In genomic region chr7:48897539-48898163, GRCm38 (mm10) we compare ENCODE assay signal across 13 mouse cellular contexts. TPM values are rescaled to one million over a fixed set of nuclear protein-coding genes. Genes with fewer than 3 reads are reported as not detected.
DNase-seq lines count a peak whose midpoint lies in the region; ATAC-seq and TF ChIP-seq lines count a peak whose summit lies in the region.
"Had no signal": no experiment of that assay in that cellular context is flagged by ENCODE, and none has a peak within 500 bp of the region (broad histone marks: within the 10 kb centered on the region; RNA-seq: fewer than 3 reads in every experiment).

No protein-coding gene starts in this region.

- no peak overlapping the region for H3K9ac ChIP-seq in hindbrain, embryonic 16.5 days (ENCODE audit: low read depth, low read length)
- no peak overlapping the region for H3K9ac ChIP-seq in forebrain, postnatal 0 days
- no peak overlapping the region for H3K9ac ChIP-seq in midbrain, embryonic 11.5 days (ENCODE audit: low read length)
- H3K9ac ChIP-seq: liver, embryonic 13.5 days had no signal

- H3K36me3 ChIP-seq in hindbrain, embryonic 10.5 days, result no peaks in the 10 kb centered on the region
- no peaks in the 10 kb centered on the region for H3K36me3 ChIP-seq in hindbrain, embryonic 16.5 days (ENCODE audit: control insufficient read depth, insufficient read depth, low read length)
- H3K36me3 ChIP-seq in forebrain, postnatal 0 days (ENCODE audit: insufficient read depth), result no peaks in the 10 kb centered on the region
- H3K36me3 ChIP-seq in midbrain, embryonic 11.5 days (ENCODE audit: control insufficient read depth, insufficient read depth, low read length), result no peaks in the 10 kb centered on the region
- H3K36me3 ChIP-seq: liver, embryonic 13.5 days had no signal

- no peak overlapping the region for H3K4me2 ChIP-seq in hindbrain, embryonic 16.5 days (ENCODE audit: low read length)
- peak overlapping the region; percentile 6; the same call in 1 of the 2 replicates for H3K4me2 ChIP-seq in forebrain, postnatal 0 days (ENCODE audit: low read depth)
- H3K4me2 ChIP-seq in midbrain, embryonic 11.5 days, result no peak overlapping the region
- H3K4me2 ChIP-seq: liver, embryonic 13.5 days had no signal

- intact Hi-C loops in left cerebral cortex, postnatal 4 days (cut with DNase I), result no loop called here

- TF ChIP-seq POLR2A in brain, embryonic 14.5 days (IDR thresholded peaks at IDR 0.05; ENCODE audit: borderline replicate concordance, extremely low read depth, insufficient read depth, insufficient read length, poor library complexity, severe bottlenecking), result no peak

- H3K27me3 ChIP-seq in hindbrain, embryonic 10.5 days (ENCODE audit: insufficient read depth, poor library complexity, severe bottlenecking), result peaks cover 55% of the 10 kb centered on the region
- 0 out of 2 replicates have a peak, but pooled peaks cover 3% of the 10 kb centered on the region for H3K27me3 ChIP-seq in hindbrain, embryonic 16.5 days (replicated peaks; ENCODE audit: control insufficient read depth, insufficient read depth, low read length)
- peaks cover 8% of the 10 kb centered on the region; the same call in 1 of the 2 replicates for H3K27me3 ChIP-seq in forebrain, postnatal 0 days (ENCODE audit: insufficient read depth, low read length)
- H3K27me3 ChIP-seq in midbrain, embryonic 11.5 days (ENCODE audit: control insufficient read depth, insufficient read depth, low read length), result peaks cover 6% of the 10 kb centered on the region; the same call in 1 of the 2 replicates

- no peak for ATAC-seq in hindbrain, embryonic 16.5 days
- no peak for ATAC-seq in forebrain, postnatal 0 days
- 0 out of 2 replicates have a peak, but pooled peaks have one; percentile 1 for ATAC-seq in midbrain, embryonic 11.5 days (ENCODE audit: low FRiP score)

- no peaks in the 10 kb centered on the region for H3K9me3 ChIP-seq in hindbrain, embryonic 10.5 days
- H3K9me3 ChIP-seq in hindbrain, embryonic 16.5 days (ENCODE audit: control insufficient read depth, low read length), result no peaks in the 10 kb centered on the region
- H3K9me3 ChIP-seq in forebrain, postnatal 0 days (ENCODE audit: low read length), result no peaks in the 10 kb centered on the region
- H3K9me3 ChIP-seq in midbrain, embryonic 11.5 days (ENCODE audit: control insufficient read depth, low read length), result no peaks in the 10 kb centered on the region
- H3K9me3 ChIP-seq: liver, embryonic 13.5 days had no signal

- DNase-seq in hindbrain, embryonic 10.5 days (ENCODE audit: low spot score), result peak; percentile 25
- DNase-seq in brain, embryonic 14.5 days (ENCODE audit: low read depth), result peak; percentile 82
- peak; percentile 54 for DNase-seq in forebrain, postnatal 0 days
- DNase-seq in midbrain, embryonic 11.5 days (ENCODE audit: low spot score, missing footprints), result peak; percentile 91
- no peak for DNase-seq in left cerebral cortex, postnatal 4 days
- no peak for DNase-seq in right cerebral cortex, postnatal 36 days (ENCODE audit: low spot score in 2 of 2)
- no peak for DNase-seq in gastrocnemius, adult 18-20 months (ENCODE audit: low spot score)
- DNase-seq: heart, postnatal 14 days; liver, embryonic 13.5 days; right cerebral cortex, postnatal 25 days had no signal

- no peak overlapping the region for H3K4me3 ChIP-seq in hindbrain, embryonic 10.5 days
- H3K4me3 ChIP-seq in hindbrain, embryonic 16.5 days (ENCODE audit: low read length), result no peak overlapping the region
- no peak overlapping the region for H3K4me3 ChIP-seq in forebrain, postnatal 0 days (ENCODE audit: low read depth, low read length)
- no peak overlapping the region for H3K4me3 ChIP-seq in midbrain, embryonic 11.5 days (ENCODE audit: low read depth, low read length)
- H3K4me3 ChIP-seq: erythroblast, embryonic 14.5 days; liver, embryonic 13.5 days had no signal

- peaks cover 71% of the 10 kb centered on the region for H3K4me1 ChIP-seq in hindbrain, embryonic 10.5 days (replicated peaks)
- H3K4me1 ChIP-seq in hindbrain, embryonic 16.5 days (ENCODE audit: control insufficient read depth, insufficient read depth, low read depth, low read length), result peaks cover 9% of the 10 kb centered on the region
- no peaks in the 10 kb centered on the region for H3K4me1 ChIP-seq in forebrain, postnatal 0 days (ENCODE audit: insufficient read depth)
- H3K4me1 ChIP-seq in midbrain, embryonic 11.5 days (ENCODE audit: control insufficient read depth, insufficient read depth, low read length), result peaks cover 12% of the 10 kb centered on the region

- TF ChIP-seq CTCF in brain, embryonic 14.5 days (IDR thresholded peaks at IDR 0.05; ENCODE audit: borderline replicate concordance, extremely low read depth, insufficient read depth, insufficient read length), result no peak
- TF ChIP-seq CTCF in forebrain, postnatal 0 days (IDR thresholded peaks at IDR 0.05; ENCODE audit: low read depth), result no peak

- peak overlapping the region; percentile 74 for H3K27ac ChIP-seq in hindbrain, embryonic 10.5 days
- H3K27ac ChIP-seq in hindbrain, embryonic 16.5 days (ENCODE audit: low read depth, low read length), result no peak overlapping the region
- H3K27ac ChIP-seq in forebrain, postnatal 0 days (ENCODE audit: low read depth, low read length), result no peak overlapping the region
- no peak overlapping the region for H3K27ac ChIP-seq in midbrain, embryonic 11.5 days (ENCODE audit: low read depth, low read length)
- H3K27ac ChIP-seq: liver, embryonic 13.5 days had no signal

- 44% methylated on average over 24 of the region's 24 CpGs for WGBS in hindbrain, embryonic 10.5 days
- 25% methylated on average over 24 of the region's 24 CpGs for WGBS in hindbrain, embryonic 16.5 days
- 12% methylated on average over 24 of the region's 24 CpGs for WGBS in forebrain, postnatal 0 days
- WGBS in midbrain, embryonic 11.5 days, result 52% methylated on average over 24 of the region's 24 CpGs

RNA-seq across cellular contexts. Expression of gene Nav2, which starts 10.9 kb away (rescaled TPM):
- 19.1 and 25.6 TPM in 2 replicates for polyA plus RNA-seq in hindbrain, embryonic 10.5 days (2016; fragmentation: Nextera tagmentation; extraction: Ambion mirVana)
- polyA plus RNA-seq in hindbrain, embryonic 16.5 days (2015; fragmentation: Nextera tagmentation; extraction: Ambion mirVana), result 23.0 and 27.9 TPM in 2 replicates
- 10.1 and 28.3 TPM in 2 replicates for polyA plus RNA-seq in brain, embryonic 14.5 days (2012; rRNA removed)
- 44.0 and 46.9 TPM in 2 replicates for total RNA-seq in forebrain, postnatal 0 days (2014; rRNA removed)
- polyA plus RNA-seq in forebrain, postnatal 0 days (2015; fragmentation: Nextera tagmentation; extraction: Ambion mirVana), result 8.5 and 16.3 TPM in 2 replicates
- polyA plus RNA-seq in midbrain, embryonic 11.5 days (2014; fragmentation: Nextera tagmentation; extraction: Ambion mirVana), result 15.9 and 17.4 TPM in 2 replicates
- total RNA-seq in left cerebral cortex, postnatal 4 days (2021), result 100 to 1,000 TPM; 200 to 220 TPM
- total RNA-seq in gastrocnemius, adult 18-20 months (2021), result 10 to 100 TPM; 35.3 to 35.4 TPM

RNA-seq across cellular contexts. Expression of gene E2f8, which starts 16.3 kb away (rescaled TPM):
- 15.7 and 17.4 TPM in 2 replicates for polyA plus RNA-seq in hindbrain, embryonic 10.5 days (2016; fragmentation: Nextera tagmentation; extraction: Ambion mirVana)
- polyA plus RNA-seq in hindbrain, embryonic 16.5 days (2015; fragmentation: Nextera tagmentation; extraction: Ambion mirVana), result 2.5 and 3.7 TPM in 2 replicates
- 5.7 and 7.6 TPM in 2 replicates for polyA plus RNA-seq in brain, embryonic 14.5 days (2012; rRNA removed)
- 0.92 and 2.0 TPM in 2 replicates for total RNA-seq in forebrain, postnatal 0 days (2014; rRNA removed)
- 1.0 and 1.1 TPM in 2 replicates for polyA plus RNA-seq in forebrain, postnatal 0 days (2015; fragmentation: Nextera tagmentation; extraction: Ambion mirVana)
- polyA plus RNA-seq in midbrain, embryonic 11.5 days (2014; fragmentation: Nextera tagmentation; extraction: Ambion mirVana), result 14.5 and 15.5 TPM in 2 replicates
- 1 to 10 TPM; 3.2 to 4.4 TPM for total RNA-seq in left cerebral cortex, postnatal 4 days (2021)
- under 1 TPM; 0.71 TPM for total RNA-seq in gastrocnemius, adult 18-20 months (2021)

RNA-seq across cellular contexts. Expression of gene Csrp3, which starts 49.8 kb away (rescaled TPM):
- polyA plus RNA-seq in hindbrain, embryonic 10.5 days (2016; fragmentation: Nextera tagmentation; extraction: Ambion mirVana), result 0.44 TPM in 1 of 2 replicates, not detected in the other
- 0.24 and 7.3 TPM in 2 replicates for polyA plus RNA-seq in hindbrain, embryonic 16.5 days (2015; fragmentation: Nextera tagmentation; extraction: Ambion mirVana)
- 0.19 TPM in 1 of 2 replicates, not detected in the other for polyA plus RNA-seq in brain, embryonic 14.5 days (2012; rRNA removed)
- 1.2 TPM in 1 of 2 replicates, not detected in the other for total RNA-seq in forebrain, postnatal 0 days (2014; rRNA removed)
- not detected in 2 replicates for polyA plus RNA-seq in forebrain, postnatal 0 days (2015; fragmentation: Nextera tagmentation; extraction: Ambion mirVana)
- 0.19 TPM in 1 of 2 replicates, not detected in the other for polyA plus RNA-seq in midbrain, embryonic 11.5 days (2014; fragmentation: Nextera tagmentation; extraction: Ambion mirVana)
- total RNA-seq in left cerebral cortex, postnatal 4 days (2021), result not detected
- 100 to 1,000 TPM; 202 to 385 TPM for total RNA-seq in gastrocnemius, adult 18-20 months (2021)
- total RNA-seq: layer of hippocampus, adult 8-10 months had no signal
- polyA plus RNA-seq: erythroblast, embryonic 14.5 days had no signal

Comparison
In these comparisons a context has a peak if more than half of its experiments do, and no peak if none do; other contexts are left out.
1. DNase-seq: peak in hindbrain, embryonic 10.5 days (single experiment), brain, embryonic 14.5 days (single experiment), forebrain, postnatal 0 days (single experiment) and midbrain, embryonic 11.5 days (single experiment); none in left cerebral cortex, postnatal 4 days (single experiment), right cerebral cortex, postnatal 36 days (0 of 2) and gastrocnemius, adult 18-20 months (single experiment).